Mouse (Mus musculus) ES-E14 (cell line): ENCODE measurements at regions not wholly inside any gene's neighbourhood (a gene's known extent, or its start where the extent isn't known, plus 50 kb on each side); places are given as distances from the start of the nearest gene placed in this dataset.

ENCODE experiments used
- CHD2 ChIP-seq: IDR thresholded peaks from 2 replicates; pipeline ENCODE4 v1.6.1; 2014; ENCODE audit warnings: mild to moderate bottlenecking, low read depth, low read length, inconsistent platforms
- ZNF384 ChIP-seq: IDR thresholded peaks from 2 replicates; pipeline ENCODE4 v1.6.1; 2012; ENCODE audit warnings: low read depth, low read length, inconsistent platforms

DNA sequence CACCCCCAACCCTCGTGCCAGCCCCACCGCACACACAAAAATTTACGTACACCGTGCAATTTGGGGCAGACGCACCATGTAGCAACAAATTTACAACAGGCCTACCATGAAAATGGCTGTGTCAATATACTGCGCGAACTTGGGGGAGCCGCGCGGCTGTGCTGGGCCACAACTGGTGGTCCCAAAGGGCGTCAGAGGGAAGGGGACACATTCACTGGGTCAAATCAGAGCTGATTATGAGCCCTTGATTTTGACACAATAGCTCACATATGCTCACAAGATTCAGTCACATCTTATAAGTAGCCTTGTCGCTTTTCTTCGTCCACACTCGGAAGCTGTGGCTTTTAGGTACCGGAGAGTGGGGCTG is 58.9 kb upstream of the Htatip2 start:
- TF ChIP-seq ZNF384 (no peak), CHD2 (no peak)
